Mouse (Mus musculus) embryo, embryonic 9.5 days (tissue): ENCODE data around the gene Popdc3.
"Not testable (repeated sequence)": the region's sequence is repeated elsewhere in the genome, so short reads cannot be mapped to it uniquely, and the experiment has no call there.

Experiments used
- DNase-seq: peaks from one replicate; pipeline ENCODE4 v3.0.0-alpha.2; 2017; ENCODE audit errors: extremely low spot score

Gene Popdc3

DNA sequence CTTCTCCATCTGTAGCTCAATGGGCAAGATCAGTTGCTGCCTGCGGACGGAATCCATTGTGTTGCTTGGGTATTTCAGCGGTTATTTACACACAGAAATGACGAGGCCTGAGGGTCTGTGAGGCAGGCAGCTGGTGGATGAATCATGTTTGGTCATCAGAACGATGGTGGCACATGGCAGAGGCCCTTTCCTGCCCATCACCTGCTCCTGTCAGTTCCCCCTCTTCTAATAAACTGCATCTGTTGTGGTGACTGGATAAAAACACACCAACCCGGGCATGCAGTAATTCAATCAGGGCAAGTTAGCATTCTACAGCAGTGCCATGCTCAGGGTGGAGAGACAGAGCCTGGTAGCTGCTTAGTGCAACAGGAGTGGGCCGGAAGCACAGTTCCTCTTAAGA lies 133.7 kb downstream of the Popdc3 start:
- DNase-seq: no peak

GRCm38 (mm10) chr10:45314865-45315264 lies 137.0 kb downstream of the Popdc3 start:
- no peak for DNase-seq

DNA sequence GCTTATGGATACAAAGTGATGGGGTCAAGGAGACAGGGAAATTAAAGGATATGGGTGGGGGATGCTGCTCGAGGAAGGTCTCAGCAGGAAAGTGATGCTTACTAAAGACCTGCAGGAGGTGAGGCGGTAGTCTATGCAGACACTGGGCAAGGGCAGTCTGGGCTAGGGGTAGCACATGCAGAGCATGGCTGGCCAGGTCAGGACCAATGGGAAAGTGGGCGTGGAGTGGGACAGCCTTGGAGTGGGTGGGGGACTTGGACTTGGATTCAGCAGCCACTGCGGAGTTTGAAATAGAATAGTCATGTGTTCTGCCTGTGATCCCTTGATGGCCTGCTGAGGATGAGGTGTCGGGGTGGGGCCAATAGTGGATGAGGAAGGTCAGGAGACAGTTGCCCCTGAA lies 141.0 kb downstream of the Popdc3 start:
- DNase-seq: no peak

DNA sequence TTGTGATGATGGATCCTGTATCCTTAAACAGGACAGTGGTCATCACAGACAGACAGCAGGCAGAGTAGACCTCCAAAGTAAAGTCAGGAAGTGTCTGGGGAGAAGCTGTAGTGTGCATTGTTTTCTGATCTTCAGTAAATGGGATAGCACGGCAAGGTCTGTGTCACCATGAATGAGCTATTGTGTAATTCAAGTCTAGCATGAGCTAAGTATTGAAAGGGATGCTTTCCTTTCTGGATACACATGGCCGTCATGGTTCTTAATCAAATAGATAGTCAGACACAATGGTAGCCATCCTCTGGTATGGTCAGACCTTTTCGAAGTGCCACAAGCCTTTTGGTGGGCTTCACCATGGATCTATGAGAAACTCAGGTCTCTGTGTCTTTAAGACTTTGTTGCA lies 142.4 kb downstream of the Popdc3 start:
- DNase-seq: no peak

GRCm38 (mm10) chr10:45324159-45324558 lies 146.3 kb downstream of the Popdc3 start:
- no peak for DNase-seq

GRCm38 (mm10) chr10:45328196-45329000 lies 150.5 kb downstream of the Popdc3 start:
- DNase-seq: no peak

- DNase-seq: no peak
These were observed 157.0 kb downstream of the Popdc3 start for GRCm38 (mm10) chr10:45334925-45335324.

- DNase-seq: peak; percentile 78
These were observed 157.8 kb downstream of the Popdc3 start, which contains the start of gene Bves for GRCm38 (mm10) chr10:45335434-45336422. Bves (plus strand) TSS chr10:45335772.

GRCm38 (mm10) chr10:45339106-45339505 lies 161.2 kb downstream of the Popdc3 start:
- no peak for DNase-seq

- DNase-seq: no peak
These were observed 166.5 kb downstream of the Popdc3 start for GRCm38 (mm10) chr10:45344381-45344780.

DNA sequence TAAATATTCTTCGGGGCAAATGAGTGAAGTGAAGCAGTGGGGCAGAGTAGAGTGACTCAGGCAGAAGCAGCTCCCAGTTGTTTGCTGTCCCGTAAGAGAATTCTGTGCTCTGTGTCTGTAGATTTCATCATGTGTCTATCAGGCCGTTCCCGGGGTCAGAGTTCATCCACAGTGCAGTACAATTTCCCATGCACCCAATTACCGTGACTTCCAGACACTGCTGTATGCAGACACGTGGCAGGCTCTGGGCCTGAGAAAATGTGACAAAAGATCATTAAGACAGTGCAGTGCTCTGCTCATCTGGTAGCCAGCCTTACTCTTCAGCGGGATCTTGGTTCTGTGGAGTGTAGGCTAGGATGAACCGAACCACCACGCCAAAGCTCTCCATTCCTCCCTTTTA lies 167.3 kb downstream of the Popdc3 start:
- DNase-seq: no peak

DNA sequence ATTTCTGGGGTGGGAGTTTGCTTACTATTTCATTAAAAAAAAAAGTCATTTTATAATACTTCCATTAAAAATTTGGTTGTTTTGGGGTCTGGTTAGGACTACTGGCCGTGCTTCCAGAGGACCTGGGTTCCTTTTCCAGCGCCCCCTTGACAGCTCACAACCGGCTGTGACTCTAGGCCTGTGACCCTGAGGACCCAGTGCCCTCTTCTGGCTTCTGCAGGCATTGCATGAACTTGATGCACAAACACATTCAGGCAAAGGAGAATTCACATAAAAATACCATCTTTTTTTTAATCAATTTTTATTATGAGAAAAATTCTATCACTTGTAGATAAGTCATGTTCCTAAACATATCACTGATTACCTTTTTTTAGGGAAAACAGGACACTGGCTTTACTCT lies 170.2 kb downstream of the Popdc3 start:
- not testable (repeated sequence) for DNase-seq

- DNase-seq: no peak
These were observed 178.2 kb downstream of the Popdc3 start for GRCm38 (mm10) chr10:45356091-45356490.

DNA sequence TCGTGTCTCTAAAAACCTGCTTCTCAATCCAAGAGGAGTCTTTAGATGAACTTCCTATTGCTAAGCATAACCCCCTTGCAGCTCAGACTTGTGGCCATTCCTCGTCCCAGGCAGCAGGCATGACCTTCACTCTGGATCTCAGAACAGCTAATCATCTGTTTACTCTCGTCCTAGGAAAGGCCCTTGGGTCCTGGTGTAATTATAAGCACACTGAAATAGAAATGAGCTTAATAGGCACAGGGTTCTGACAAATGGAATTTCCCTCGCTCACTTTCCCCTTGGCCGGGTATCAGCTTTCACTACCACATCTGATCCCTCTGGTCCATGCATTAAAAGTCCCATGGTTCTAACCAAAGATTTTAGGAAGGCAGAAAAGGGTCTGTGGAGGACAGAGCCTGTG lies 185.5 kb downstream of the Popdc3 start:
- no peak for DNase-seq

- no peak for DNase-seq
These were observed 189.2 kb downstream of the Popdc3 start for GRCm38 (mm10) chr10:45366987-45367705.
